Mouse (Mus musculus) liver, embryonic 14.5 days (tissue): ENCODE measurements around the gene Med13l.

Experiments
- CTCF ChIP-seq: IDR thresholded peaks from 2 replicates; pipeline ENCODE4 v1.5.1; 2016; ENCODE audit warnings: antibody characterized with exemption, low read depth, control low read depth
- EP300 ChIP-seq: IDR thresholded peaks from 2 replicates; pipeline ENCODE4 v1.6.1; 2016; ENCODE audit warnings: antibody characterized with exemption, low read depth

- no peak for TF ChIP-seq CTCF
- TF ChIP-seq EP300, result no peak
Measured at GRCm38 (mm10) chr5:118596452-118597092, 36.1 kb downstream of the Med13l start.
